Mouse (Mus musculus) hindbrain, embryonic 12.5 days (tissue): ENCODE results near the gene Lcn10. TPM values are rescaled to one million over a fixed set of nuclear protein-coding genes. Genes with fewer than 3 reads are reported as not detected.
"Not testable (repeated sequence)": the region's sequence is repeated elsewhere in the genome, so short reads cannot be mapped to it uniquely, and the experiment has no call there.

Experiments
- ATAC-seq: fragments of 200-750 bp; cut with Nextera tagmentation; 2 replicates; pipeline ENCODE4 v1.8.0; 2017; ENCODE audit warnings: moderate TSS enrichment; ENCODE audit not compliant: low FRiP score
- H3K27ac ChIP-seq: fragments of 300-500 bp; sonication (generic); 2 replicates; pipeline ENCODE4 v1.5.1; 2016; ENCODE audit warnings: mild to moderate bottlenecking
- H3K27me3 ChIP-seq: fragments of 300-500 bp; sonication (generic); 2 replicates; pipeline ENCODE4 v1.6.1; 2016; ENCODE audit warnings: mild to moderate bottlenecking
- H3K36me3 ChIP-seq: fragments of 300-500 bp; sonication (generic); 2 replicates; pipeline ENCODE4 v1.6.1; 2016; ENCODE audit warnings: mild to moderate bottlenecking
- H3K4me1 ChIP-seq: fragments of 300-500 bp; sonication (generic); 2 replicates; pipeline ENCODE4 v1.6.1; 2016
- H3K4me2 ChIP-seq: fragments of 300-500 bp; sonication (generic); replicated peaks from 2 replicates; pipeline ENCODE4 v1.6.1; 2016; ENCODE audit warnings: mild to moderate bottlenecking
- H3K4me3 ChIP-seq: fragments of 300-500 bp; sonication (generic); 2 replicates; pipeline ENCODE4 v1.5.1; 2016; ENCODE audit warnings: mild to moderate bottlenecking
- H3K9ac ChIP-seq: fragments of 300-500 bp; sonication (generic); 2 replicates; pipeline ENCODE4 v1.6.1; 2016; ENCODE audit warnings: mild to moderate bottlenecking, moderate library complexity
- H3K9me3 ChIP-seq: fragments of 300-500 bp; sonication (generic); replicated peaks from 2 replicates; pipeline ENCODE4 v1.6.1; 2016; ENCODE audit warnings: mild to moderate bottlenecking
- WGBS: fragments of 180-500 bp; shearing (Covaris S2); methylation state at CpG from one replicate; pipeline ENCODE4 v1.1.7; 2016; 5-methylcytosine and 5-hydroxymethylcytosine counted together
- polyA plus RNA-seq: library from polyadenylated mRNA; unstranded; fragments of >200 nt; fragmentation: Nextera tagmentation; extraction: Ambion mirVana; gene quantifications from 2 replicates; pipeline ENCODE4 v1.2.1, GENCODE M21; 2016

Lcn10 gene
- polyA plus RNA-seq, 1 experiment from 2014 or later = not detected

- no peaks in the 10 kb centered on the region for H3K4me1 ChIP-seq
- H3K4me2 ChIP-seq = no peak overlapping the region
- 55% methylated on average over 1 of the region's 1 CpGs for WGBS
- H3K36me3 ChIP-seq = no peaks in the 10 kb centered on the region
- H3K27ac ChIP-seq = no peak overlapping the region
- no peaks in the 10 kb centered on the region for H3K9me3 ChIP-seq
- H3K27me3 ChIP-seq = no peaks in the 10 kb centered on the region
- no peak for ATAC-seq
- no peak overlapping the region for H3K9ac ChIP-seq
- H3K4me3 ChIP-seq = no peak overlapping the region
Observed at GRCm38 (mm10) chr2:25666516-25666915, 16.0 kb upstream of the Lcn10 start.

- 83% methylated on average over 3 of the region's 3 CpGs for WGBS
- H3K4me3 ChIP-seq = no peak within 1 kb of the TSS
- no peaks in the 10 kb centered on the region for H3K9me3 ChIP-seq
- H3K4me1 ChIP-seq = no peaks in the 10 kb centered on the region
- H3K27me3 ChIP-seq = no peaks in the 10 kb centered on the region; the same call in 1 of the 2 replicates
- H3K4me2 ChIP-seq = no peak within 1 kb of the TSS
- H3K9ac ChIP-seq = no peak within 1 kb of the TSS
- H3K27ac ChIP-seq = no peak within 1 kb of the TSS
- no peaks in the 10 kb centered on the region for H3K36me3 ChIP-seq
- ATAC-seq = no peak
Observed at GRCm38 (mm10) chr2:25676486-25676885, 6.0 kb upstream of the Lcn10 start, which contains the start of gene Lcn6. Gene Lcn6 (plus strand): TSS chr2:25676786.

GRCm38 (mm10) chr2:25679559-25679958 lies 3.0 kb upstream of the Lcn10 start:
- Histone ChIP-seq H3K27ac (no peak overlapping the region), H3K9me3 (no peaks in the 10 kb centered on the region), H3K4me3 (no peak overlapping the region), H3K27me3 (no peaks in the 10 kb centered on the region; the same call in 1 of the 2 replicates), H3K4me1 (no peaks in the 10 kb centered on the region), H3K9ac (no peak overlapping the region), H3K36me3 (no peaks in the 10 kb centered on the region), H3K4me2 (no peak overlapping the region)
- WGBS = 83% methylated on average over 6 of the region's 6 CpGs
- no peak for ATAC-seq

GRCm38 (mm10) chr2:25686941-25687340 lies 4.4 kb downstream of the Lcn10 start:
- Histone ChIP-seq H3K4me1 (no peaks in the 10 kb centered on the region), H3K27me3 (no peaks in the 10 kb centered on the region), H3K36me3 (no peaks in the 10 kb centered on the region), H3K9me3 (no peaks in the 10 kb centered on the region), H3K4me2 (no peak overlapping the region), H3K4me3 (no peak overlapping the region), H3K9ac (no peak overlapping the region), H3K27ac (no peak overlapping the region)
- no peak for ATAC-seq
- 81% methylated on average over 4 of the region's 4 CpGs for WGBS

GRCm38 (mm10) chr2:25694605-25695004 lies 12.1 kb downstream of the Lcn10 start:
- ATAC-seq = no peak
- H3K27ac ChIP-seq = no peak overlapping the region
- no peak overlapping the region for H3K4me3 ChIP-seq
- no peaks in the 10 kb centered on the region for H3K27me3 ChIP-seq
- no peaks in the 10 kb centered on the region for H3K36me3 ChIP-seq
- no peaks in the 10 kb centered on the region for H3K9me3 ChIP-seq
- H3K4me1 ChIP-seq = no peaks in the 10 kb centered on the region
- no peak overlapping the region for H3K4me2 ChIP-seq
- H3K9ac ChIP-seq = no peak overlapping the region

- Histone ChIP-seq H3K4me3 (no peak overlapping the region), H3K36me3 (no peaks in the 10 kb centered on the region), H3K4me2 (no peak overlapping the region), H3K27me3 (no peaks in the 10 kb centered on the region), H3K9me3 (no peaks in the 10 kb centered on the region), H3K9ac (no peak overlapping the region), H3K4me1 (no peaks in the 10 kb centered on the region), H3K27ac (no peak overlapping the region)
- no peak for ATAC-seq
- 69% methylated on average over 4 of the region's 4 CpGs for WGBS
Observed at GRCm38 (mm10) chr2:25696951-25697350, 14.4 kb downstream of the Lcn10 start.

GRCm38 (mm10) chr2:25698696-25699095 lies 16.2 kb downstream of the Lcn10 start:
- H3K27me3 ChIP-seq = no peaks in the 10 kb centered on the region; the same call in 1 of the 2 replicates
- 74% methylated on average over 2 of the region's 2 CpGs for WGBS
- no peaks in the 10 kb centered on the region for H3K4me1 ChIP-seq
- H3K4me3 ChIP-seq = no peak overlapping the region
- ATAC-seq = no peak
- H3K27ac ChIP-seq = no peak overlapping the region
- H3K9ac ChIP-seq = no peak overlapping the region
- no peak overlapping the region for H3K4me2 ChIP-seq
- H3K9me3 ChIP-seq = no peaks in the 10 kb centered on the region
- no peaks in the 10 kb centered on the region for H3K36me3 ChIP-seq

GRCm38 (mm10) chr2:25699743-25700142 lies 17.2 kb downstream of the Lcn10 start, which contains the start of gene Obp2a:
Gene Obp2a (plus strand): TSS chr2:25700043.
- ATAC-seq, H3K27me3 ChIP-seq, H3K36me3 ChIP-seq, H3K4me2 ChIP-seq, H3K4me1 ChIP-seq, H3K9ac ChIP-seq, H3K4me3 ChIP-seq, H3K9me3 ChIP-seq, H3K27ac ChIP-seq: not testable (repeated sequence)
- WGBS = 82% methylated on average over 3 of the region's 3 CpGs

GRCm38 (mm10) chr2:25701001-25701400 lies 18.5 kb downstream of the Lcn10 start:
- Histone ChIP-seq H3K9ac (no peak overlapping the region), H3K36me3 (no peaks in the 10 kb centered on the region)
- WGBS = 87% methylated on average over 5 of the region's 5 CpGs

GRCm38 (mm10) chr2:25703706-25704105 lies 21.2 kb downstream of the Lcn10 start:
- no peak overlapping the region for H3K4me3 ChIP-seq
- H3K36me3 ChIP-seq = no peaks in the 10 kb centered on the region
- H3K27ac ChIP-seq = no peak overlapping the region
- no peaks in the 10 kb centered on the region; the same call in 1 of the 2 replicates for H3K27me3 ChIP-seq
- H3K9ac ChIP-seq = no peak overlapping the region
- H3K9me3 ChIP-seq = no peaks in the 10 kb centered on the region
- H3K4me2 ChIP-seq = no peak overlapping the region
- peaks cover 9% of the 10 kb centered on the region for H3K4me1 ChIP-seq
- ATAC-seq = no peak
- 87% methylated on average over 4 of the region's 4 CpGs for WGBS

More at GRCm38 (mm10) chr2:25701001-25701400, 18.5 kb downstream of the Lcn10 start:
- Histone ChIP-seq H3K4me1 (no peaks in the 10 kb centered on the region), H3K4me3 (no peak overlapping the region), H3K27ac (no peak overlapping the region), H3K4me2 (no peak overlapping the region), H3K27me3 (no peaks in the 10 kb centered on the region; the same call in 1 of the 2 replicates), H3K9me3 (no peaks in the 10 kb centered on the region)
- ATAC-seq = no peak

- H3K4me2 ChIP-seq = peak within 1 kb of the TSS; percentile 62
- H3K9ac ChIP-seq = peak within 1 kb of the TSS; percentile 88
- 0 out of 2 replicates have a peak, but pooled peaks cover 3% of the 10 kb centered on the region for H3K36me3 ChIP-seq
- peak within 1 kb of the TSS; percentile 89 for H3K27ac ChIP-seq
- under 1% methylated on average over 76 of the region's 78 CpGs for WGBS
- peaks cover 14% of the 10 kb centered on the region for H3K4me1 ChIP-seq
- ATAC-seq = peak; percentile 95
- peak within 1 kb of the TSS; percentile 86 for H3K4me3 ChIP-seq
- no peaks in the 10 kb centered on the region for H3K9me3 ChIP-seq
- no peaks in the 10 kb centered on the region; the same call in 1 of the 2 replicates for H3K27me3 ChIP-seq
Observed at GRCm38 (mm10) chr2:25706643-25707481, 24.3 kb downstream of the Lcn10 start, which contains the start of gene Bmyc. Gene Bmyc (plus strand): TSS chr2:25706739.

- Histone ChIP-seq H3K4me3 (no peak overlapping the region), H3K4me1 (peaks cover 14% of the 10 kb centered on the region), H3K9ac (no peak overlapping the region), H3K36me3 (0 out of 2 replicates have a peak, but pooled peaks cover 3% of the 10 kb centered on the region), H3K9me3 (no peaks in the 10 kb centered on the region), H3K27me3 (no peaks in the 10 kb centered on the region; the same call in 1 of the 2 replicates), H3K4me2 (peak overlapping the region; percentile 62), H3K27ac (no peak overlapping the region)
- WGBS = 82% methylated on average over 2 of the region's 2 CpGs
- ATAC-seq = no peak
Observed at GRCm38 (mm10) chr2:25708121-25708520, 25.6 kb downstream of the Lcn10 start.
